Comparison of ENCODE assay signal across 8 mouse cellular contexts in genomic region chr7:73552054-73552750, GRCm38 (mm10). TPM values are rescaled to one million over a fixed set of nuclear protein-coding genes. Genes with fewer than 3 reads are reported as not detected.
A peak's percentile ranks its signal among the peaks of the same experiment; 100 is the strongest.
DNase-seq lines count a peak whose midpoint lies in the region; ATAC-seq and TF ChIP-seq lines count a peak whose summit lies in the region.

No protein-coding gene starts in this region.

- H3K4me3 ChIP-seq in hindbrain, embryonic 10.5 days = 0 out of 2 replicates have a peak overlapping the region, but pooled peaks have one; percentile 20
- H3K4me3 ChIP-seq in hindbrain, embryonic 11.5 days (ENCODE audit: low read depth, low read length) = no peak overlapping the region
- peak overlapping the region; percentile 25 for H3K4me3 ChIP-seq in bone marrow macrophage, adult 2 months (ENCODE audit: insufficient read depth, low read length)
- H3K4me3 ChIP-seq in hindbrain, embryonic 13.5 days = peak overlapping the region; percentile 20
- no peak overlapping the region for H3K4me3 ChIP-seq in thymus, adult 2 months (ENCODE audit: control insufficient read depth, insufficient read depth, low read length)

- no peak for TF ChIP-seq POLR2A in bone marrow macrophage, adult 2 months (IDR thresholded peaks at IDR 0.05; ENCODE audit: borderline replicate concordance, low read depth, low read length)
- TF ChIP-seq POLR2A in thymus, adult 2 months (IDR thresholded peaks at IDR 0.05; ENCODE audit: control insufficient read depth, extremely low read depth, insufficient read depth, low read length, poor library complexity) = no peak

- intact Hi-C loops in left cerebral cortex, postnatal 36 days (cut with DNase I) = no loop called here

- WGBS in hindbrain, embryonic 10.5 days = 95% methylated on average over 7 of the region's 7 CpGs
- 90% methylated on average over 7 of the region's 7 CpGs for WGBS in hindbrain, embryonic 11.5 days
- WGBS in hindbrain, embryonic 13.5 days = 78% methylated on average over 7 of the region's 7 CpGs
- WGBS in thymus, adult 2 months = 39% methylated on average over 7 of the region's 7 CpGs

- no peaks in the 10 kb centered on the region for H3K27me3 ChIP-seq in hindbrain, embryonic 10.5 days (ENCODE audit: insufficient read depth, poor library complexity, severe bottlenecking)
- H3K27me3 ChIP-seq in hindbrain, embryonic 11.5 days (ENCODE audit: control insufficient read depth, insufficient read depth, low read length) = no peaks in the 10 kb centered on the region
- no peaks in the 10 kb centered on the region for H3K27me3 ChIP-seq in hindbrain, embryonic 13.5 days
- H3K27me3 ChIP-seq in thymus, adult 2 months (ENCODE audit: control insufficient read depth, insufficient read depth, low read length) = no peaks in the 10 kb centered on the region

- peaks cover 18% of the 10 kb centered on the region for H3K4me1 ChIP-seq in hindbrain, embryonic 10.5 days (replicated peaks)
- no peaks in the 10 kb centered on the region for H3K4me1 ChIP-seq in hindbrain, embryonic 11.5 days (replicated peaks; ENCODE audit: control insufficient read depth, insufficient read depth, low read length)
- peaks cover 10% of the 10 kb centered on the region for H3K4me1 ChIP-seq in bone marrow macrophage, adult 2 months (ENCODE audit: control insufficient read depth, insufficient read depth, low read length)
- peaks cover 21% of the 10 kb centered on the region for H3K4me1 ChIP-seq in hindbrain, embryonic 13.5 days (replicated peaks)
- peaks cover 8% of the 10 kb centered on the region for H3K4me1 ChIP-seq in thymus, adult 2 months (replicated peaks; ENCODE audit: control insufficient read depth, insufficient read depth, low read length)

- no peak for ATAC-seq in hindbrain, embryonic 11.5 days (ENCODE audit: low FRiP score)
- ATAC-seq in hindbrain, embryonic 13.5 days (ENCODE audit: low FRiP score) = no peak
- ATAC-seq in megakaryocyte-erythroid progenitor cell, adult 5-6 weeks (replicated peaks; ENCODE audit: low FRiP score, low TSS enrichment, poor library complexity, severe bottlenecking) = peak; percentile 56; the same call in 1 of the 2 replicates

- H3K27ac ChIP-seq in hindbrain, embryonic 10.5 days = no peak overlapping the region
- no peak overlapping the region for H3K27ac ChIP-seq in hindbrain, embryonic 11.5 days (ENCODE audit: low read depth, low read length)
- H3K27ac ChIP-seq in bone marrow macrophage, adult 2 months (ENCODE audit: insufficient read depth, low read depth, low read length) = no peak overlapping the region
- no peak overlapping the region for H3K27ac ChIP-seq in hindbrain, embryonic 13.5 days
- H3K27ac ChIP-seq in thymus, adult 2 months (ENCODE audit: control insufficient read depth, insufficient read depth, low read length) = no peak overlapping the region

- no peaks in the 10 kb centered on the region for H3K9me3 ChIP-seq in hindbrain, embryonic 10.5 days
- no peaks in the 10 kb centered on the region for H3K9me3 ChIP-seq in hindbrain, embryonic 11.5 days (ENCODE audit: control insufficient read depth, low read length)
- no peaks in the 10 kb centered on the region for H3K9me3 ChIP-seq in hindbrain, embryonic 13.5 days

- H3K9ac ChIP-seq in hindbrain, embryonic 11.5 days (ENCODE audit: low read depth, low read length) = no peak overlapping the region
- no peak overlapping the region for H3K9ac ChIP-seq in hindbrain, embryonic 13.5 days

- TF ChIP-seq CTCF in bone marrow macrophage, adult 2 months (IDR thresholded peaks at IDR 0.05; ENCODE audit: low read depth, low read length) = no peak
- no peak for TF ChIP-seq CTCF in thymus, adult 2 months (IDR thresholded peaks at IDR 0.05; ENCODE audit: borderline replicate concordance, control insufficient read depth, extremely low read depth, insufficient read depth, low read length, poor library complexity)

- peak; percentile 1 for DNase-seq in hindbrain, embryonic 10.5 days (ENCODE audit: low spot score)
- no peak for DNase-seq in hindbrain, embryonic 11.5 days (ENCODE audit: low spot score)
- no peak for DNase-seq in testis, postnatal 14 days (ENCODE audit: low spot score)
- DNase-seq in left cerebral cortex, postnatal 36 days (ENCODE audit: low spot score in 2 of 2) = no peak
- no peak for DNase-seq in thymus, adult 2 months

- no peak overlapping the region for H3K4me2 ChIP-seq in hindbrain, embryonic 11.5 days (replicated peaks; ENCODE audit: low read depth, low read length)
- peak overlapping the region; percentile 53 for H3K4me2 ChIP-seq in hindbrain, embryonic 13.5 days

- peaks cover 81% of the 10 kb centered on the region for H3K36me3 ChIP-seq in hindbrain, embryonic 10.5 days
- H3K36me3 ChIP-seq in hindbrain, embryonic 11.5 days (ENCODE audit: control insufficient read depth, insufficient read depth, low read length) = peaks cover 6% of the 10 kb centered on the region
- peaks cover 19% of the 10 kb centered on the region for H3K36me3 ChIP-seq in hindbrain, embryonic 13.5 days
- H3K36me3 ChIP-seq in thymus, adult 2 months (ENCODE audit: control insufficient read depth, insufficient read depth, low read length) = peaks cover 52% of the 10 kb centered on the region

RNA-seq across cellular contexts. Expression of gene Chd2, which starts 10.6 kb away (rescaled TPM):
- 37.1 and 38.9 TPM in 2 replicates for polyA plus RNA-seq in hindbrain, embryonic 10.5 days (2016; fragmentation: Nextera tagmentation; extraction: Ambion mirVana)
- polyA plus RNA-seq in hindbrain, embryonic 11.5 days (2014; fragmentation: Nextera tagmentation; extraction: Ambion mirVana) = 45.4 and 64.4 TPM in 2 replicates
- 44.4 and 47.9 TPM in 2 replicates for polyA plus RNA-seq in bone marrow macrophage, adult 2 months (2012; ENCODE audit: insufficient read depth, insufficient read length, missing spikeins)
- polyA plus RNA-seq in hindbrain, embryonic 13.5 days (2015; fragmentation: Nextera tagmentation; extraction: Ambion mirVana) = 44.7 and 53.5 TPM in 2 replicates
- total RNA-seq in megakaryocyte-erythroid progenitor cell, adult 5-6 weeks (2014; fragmentation: Nextera tagmentation) = 48.8 and 57.3 TPM in 2 replicates
- total RNA-seq in megakaryocyte-erythroid progenitor cell, adult 5-6 weeks (2017) = 101 and 150 TPM in 2 replicates
- total RNA-seq in left cerebral cortex, postnatal 36 days (2021) = 10 to 100 TPM; 35.8 to 59.8 TPM
- polyA plus RNA-seq in thymus, adult 2 months (2012; rRNA removed) = 84.9 and 88.1 TPM in 2 replicates

Comparison
In these comparisons a context has a peak if more than half of its experiments do, and no peak if none do; other contexts are left out.
1. H3K4me3 ChIP-seq: peak in hindbrain, embryonic 10.5 days (single experiment), bone marrow macrophage, adult 2 months (single experiment) and hindbrain, embryonic 13.5 days (single experiment); none in hindbrain, embryonic 11.5 days (single experiment) and thymus, adult 2 months (single experiment).